Mouse (Mus musculus) CH12.LX (cell line): ENCODE results near the gene Polh. TPM values are rescaled to one million over a fixed set of nuclear protein-coding genes. Genes with fewer than 3 reads are reported as not detected.

Experiments
- DNase-seq: peaks from one replicate; pipeline ENCODE4 v3.0.0-alpha.2; 2013; ENCODE audit errors: extremely low read depth
- H3K27ac ChIP-seq: 2 replicates; pipeline ENCODE4 v1.5.1; 2012; ENCODE audit warnings: low read depth, mild to moderate bottlenecking, control low read depth, moderate library complexity; ENCODE audit not compliant: insufficient read depth
- H3K27me3 ChIP-seq: replicated peaks from 2 replicates; pipeline ENCODE3; 2012; ENCODE audit warnings: inconsistent platforms
- H3K36me3 ChIP-seq, 2 experiments: replicated peaks in 1 of 2; 2 replicates each; pipeline versions ENCODE3 to v1.6.1; 2012; ENCODE audit warnings: inconsistent platforms in 1 of 2, low read length in 1 of 2, mild to moderate bottlenecking in 1 of 2, mixed read lengths in 1 of 2, moderate library complexity in 1 of 2; ENCODE audit not compliant: control insufficient read depth in 1 of 2, insufficient read depth in 1 of 2
- H3K4me1 ChIP-seq, 2 experiments: 2 replicates each; pipeline ENCODE4 v1.6.1; 2012; ENCODE audit warnings: inconsistent platforms in 1 of 2, moderate library complexity in 1 of 2; ENCODE audit not compliant: insufficient read depth in 2 of 2, control insufficient read depth in 1 of 2
- H3K4me2 ChIP-seq: 2 replicates; pipeline ENCODE4 v1.6.1; 2012; ENCODE audit warnings: low read depth, mild to moderate bottlenecking, control low read depth; ENCODE audit not compliant: poor library complexity, insufficient read depth, severe bottlenecking
- H3K4me3 ChIP-seq, 3 experiments: fragments of 150-350 bp in 1 of 3; sonication (generic) in 1 of 3; replicated peaks in 1 of 3; 2 replicates each; pipeline versions ENCODE3 to v1.5.1; 2011 to 2012; ENCODE audit warnings: low read depth in 2 of 3, low read length in 2 of 3, mild to moderate bottlenecking in 2 of 3, moderate library complexity in 2 of 3, control low read depth in 1 of 3, improper control_type of control experiment in 1 of 3, inconsistent platforms in 1 of 3, mixed read lengths in 1 of 3; ENCODE audit not compliant: poor library complexity in 1 of 3
- H3K79me2 ChIP-seq: replicated peaks from 2 replicates; pipeline ENCODE4 v1.6.1; 2012; ENCODE audit warnings: mild to moderate bottlenecking, moderate library complexity; ENCODE audit not compliant: control insufficient read depth, poor library complexity, insufficient read depth, severe bottlenecking; ENCODE audit errors: extremely low read depth
- H3K9ac ChIP-seq: 2 replicates; pipeline ENCODE4 v1.6.1; 2012; ENCODE audit warnings: low read depth, mild to moderate bottlenecking, control low read depth, moderate library complexity; ENCODE audit not compliant: insufficient read depth
- H3K9me3 ChIP-seq: replicated peaks from 2 replicates; pipeline ENCODE3; 2012; ENCODE audit warnings: low read length, inconsistent platforms, mixed read lengths
- BHLHE40 ChIP-seq: IDR thresholded peaks from 2 replicates; pipeline ENCODE4 v1.6.1; 2011; ENCODE audit warnings: mild to moderate bottlenecking, low read depth, low read length, improper control_type of control experiment
- CHD1 ChIP-seq: IDR thresholded peaks from 2 replicates; pipeline ENCODE4 v1.6.1; 2012; ENCODE audit warnings: low read depth, low read length, improper control_type of control experiment, inconsistent platforms
- CHD2 ChIP-seq: IDR thresholded peaks from 2 replicates; pipeline ENCODE4 v1.6.1; 2011; ENCODE audit warnings: low read length, improper control_type of control experiment
- CTCF ChIP-seq, 2 experiments: IDR thresholded peaks in 1 of 2; conservative IDR thresholded peaks in 1 of 2; 2 replicates each; pipeline ENCODE4 v1.5.1; 2011 to 2012; ENCODE audit warnings: low read depth in 2 of 2, low read length in 2 of 2, improper control_type of control experiment in 1 of 2, inconsistent platforms in 1 of 2, mild to moderate bottlenecking in 1 of 2, moderate library complexity in 1 of 2
- E2F4 ChIP-seq: IDR thresholded peaks from 2 replicates; pipeline ENCODE4 v1.6.1; 2011; ENCODE audit warnings: low read depth, low read length, improper control_type of control experiment; ENCODE audit not compliant: insufficient replicate concordance
- ELF1 ChIP-seq: IDR thresholded peaks from 2 replicates; pipeline ENCODE4 v1.6.1; 2014; ENCODE audit warnings: low read depth, mild to moderate bottlenecking, inconsistent platforms, low read length, improper control_type of control experiment
- HCFC1 ChIP-seq: IDR thresholded peaks from 2 replicates; pipeline ENCODE4 v1.6.1; 2012; ENCODE audit warnings: low read depth, mild to moderate bottlenecking, inconsistent platforms, low read length, improper control_type of control experiment
- IRF4 ChIP-seq: IDR thresholded peaks from 2 replicates; pipeline ENCODE4 v1.6.1; 2014; ENCODE audit warnings: low read depth, mild to moderate bottlenecking, inconsistent platforms, low read length, improper control_type of control experiment
- JUN ChIP-seq: IDR thresholded peaks from 2 replicates; pipeline ENCODE4 v1.6.1; 2011; ENCODE audit warnings: low read depth, mild to moderate bottlenecking, low read length, improper control_type of control experiment, moderate library complexity; ENCODE audit not compliant: insufficient read depth
- KAT2A ChIP-seq: IDR thresholded peaks from 2 replicates; pipeline ENCODE4 v1.6.1; 2012; ENCODE audit warnings: low read length, improper control_type of control experiment, inconsistent platforms; ENCODE audit not compliant: insufficient replicate concordance
- MAX ChIP-seq: IDR thresholded peaks from 2 replicates; pipeline ENCODE4 v1.6.1; 2011; ENCODE audit warnings: low read length, improper control_type of control experiment
- MEF2A ChIP-seq: IDR thresholded peaks from 2 replicates; pipeline ENCODE4 v1.6.1; 2014; ENCODE audit warnings: low read depth, mild to moderate bottlenecking, inconsistent platforms, low read length, improper control_type of control experiment, borderline replicate concordance
- MXI1 ChIP-seq: IDR thresholded peaks from 2 replicates; pipeline ENCODE4 v1.6.1; 2011; ENCODE audit warnings: mild to moderate bottlenecking, low read depth, low read length, improper control_type of control experiment
- MYC ChIP-seq: IDR thresholded peaks from 2 replicates; pipeline ENCODE4 v1.6.1; 2011; ENCODE audit warnings: low read depth, mild to moderate bottlenecking, improper control_type of control experiment, low read length
- NELFE ChIP-seq: IDR thresholded peaks from 2 replicates; pipeline ENCODE4 v1.6.1; 2011; ENCODE audit warnings: low read depth, low read length, improper control_type of control experiment
- NRF1 ChIP-seq: IDR thresholded peaks from 2 replicates; pipeline ENCODE4 v1.6.1; 2014; ENCODE audit warnings: low read depth, mild to moderate bottlenecking, inconsistent platforms, low read length, improper control_type of control experiment, moderate library complexity
- POLR2A ChIP-seq: IDR thresholded peaks from 2 replicates; pipeline ENCODE4 v1.6.1; 2011; ENCODE audit warnings: low read depth, mild to moderate bottlenecking, improper control_type of control experiment, low read length
- POLR2AphosphoS2 ChIP-seq: IDR thresholded peaks from 2 replicates; pipeline ENCODE4 v1.6.1; 2011; ENCODE audit warnings: low read depth, low read length, improper control_type of control experiment
- RAD21 ChIP-seq: IDR thresholded peaks from 2 replicates; pipeline ENCODE4 v1.6.1; 2011; ENCODE audit warnings: low read depth, mild to moderate bottlenecking, low read length, improper control_type of control experiment, moderate library complexity
- SIN3A ChIP-seq: IDR thresholded peaks from 2 replicates; pipeline ENCODE4 v1.6.1; 2012; ENCODE audit warnings: low read length, improper control_type of control experiment, inconsistent platforms
- TBP ChIP-seq: conservative IDR thresholded peaks from 2 replicates; pipeline ENCODE4 v1.6.1; 2011; ENCODE audit warnings: low read depth, low read length, improper control_type of control experiment
- TCF12 ChIP-seq: IDR thresholded peaks from 2 replicates; pipeline ENCODE4 v1.6.1; 2014; ENCODE audit warnings: low read depth, mild to moderate bottlenecking, inconsistent platforms, low read length, improper control_type of control experiment
- UBTF ChIP-seq: IDR thresholded peaks from 2 replicates; pipeline ENCODE4 v1.6.1; 2012; ENCODE audit warnings: low read depth, mild to moderate bottlenecking, inconsistent platforms, low read length, improper control_type of control experiment, moderate library complexity
- ZC3H11A ChIP-seq: IDR thresholded peaks from 2 replicates; pipeline ENCODE4 v1.6.1; 2012; ENCODE audit warnings: low read depth, mild to moderate bottlenecking, inconsistent platforms, low read length, improper control_type of control experiment
- ZMIZ1 ChIP-seq: IDR thresholded peaks from 2 replicates; pipeline ENCODE4 v1.6.1; 2012; ENCODE audit warnings: low read depth, mild to moderate bottlenecking, inconsistent platforms, low read length, improper control_type of control experiment
- dilution Hi-C: fragments of 300-500 bp; cut with MboI; formaldehyde crosslinking; loops from 2 replicates; pipeline ENCODE4 v1.14.3; 2020; ENCODE audit warnings: low sequenced_read_pairs; ENCODE audit not compliant: extremely low pct_unique_long_range_greater_than_20kb, extremely low pct_ligation_motif_present
- in situ Hi-C: fragments of 300-500 bp; cut with MboI; formaldehyde crosslinking; loops from 3 replicates; pipeline ENCODE4 v1.14.3; 2019; ENCODE audit warnings: low sequenced_read_pairs, low pct_ligation_motif_present, low pct_unique_long_range_greater_than_20kb, mixed read lengths
- polyA plus RNA-seq: library from polyadenylated mRNA; unstranded; fragments of >175 nt; gene quantifications from 2 replicates; pipeline ENCODE4 v1.2.1, GENCODE M21; 2012; ENCODE audit warnings: low read depth; ENCODE audit not compliant: insufficient read length
- total RNA-seq, 2 experiments: library from RNA; depleted of rRNA; stranded (reverse); fragments of 300-350 nt in 1 of 2; fragments of >200 nt in 1 of 2; gene quantifications; 2 replicates each; pipeline ENCODE4 v1.2.3; 2012 to 2014

Gene Polh
- total RNA-seq (2012; rRNA removed), result 36.0 and 39.3 TPM in 2 replicates
- 40.4 and 40.8 TPM in 2 replicates for total RNA-seq (2014; rRNA removed)
- polyA plus RNA-seq, result 20.3 and 23.1 TPM in 2 replicates

GRCm38 (mm10) chr17:46202421-46203071 lies at the start of gene Polh, which contains the start of gene Xpo5:
TSS of gene Polh (minus strand) at chr17:46202645.
TSS of gene Xpo5 (plus strand) at chr17:46202782.
- Histone ChIP-seq H3K36me3 (peaks cover 38 to 59% of the 10 kb centered on the region in 2 experiments), H3K4me1 (peaks cover 2 to 31% of the 10 kb centered on the region in 2 experiments; a peak in 3 of 4 replicates), H3K9me3 (no peaks in the 10 kb centered on the region), H3K27ac (peak within 1 kb of the TSS; percentile 57), H3K9ac (peak within 1 kb of the TSS; percentile 85), H3K27me3 (no peaks in the 10 kb centered on the region), H3K4me3 (peak within 1 kb of the TSS; percentile 91 to 93 (median 92)), H3K4me2 (peak within 1 kb of the TSS; percentile 94), H3K79me2 (peaks cover 63% of the 10 kb centered on the region)
- in situ Hi-C loops (loop anchor here (5.0 kb wide), 1 partner anchor 35 kb away; no protein-coding TSS in a partner anchor), dilution Hi-C loops (no loop called here)
- DNase-seq, result peak; percentile 89
- peak; percentile 74; the same call in 1 of the 2 replicates for TF ChIP-seq KAT2A
- peak; percentile 62; the same call in 1 of the 2 replicates for TF ChIP-seq TBP
- TF ChIP-seq UBTF, result no peak
- peak; percentile 98 for TF ChIP-seq NELFE
- TF ChIP-seq E2F4, result peak; percentile 83; the same call in 1 of the 2 replicates
- TF ChIP-seq POLR2AphosphoS2, result peak; percentile 52; the same call in 1 of the 2 replicates
- TF ChIP-seq POLR2A, result peak; percentile 88
- TF ChIP-seq CHD1, result no peak
- peak; percentile 61 for TF ChIP-seq CHD2
- TF ChIP-seq SIN3A, result peak; percentile 91
- peak; percentile 96 for TF ChIP-seq ELF1
- no peak for TF ChIP-seq CTCF (conservative IDR thresholded peaks at IDR 0.05 in 1 of 2, IDR thresholded peaks at IDR 0.05 in 1 of 2; ENCODE audit: low read depth in 2 of 2, low read length in 2 of 2)
- TF ChIP-seq JUN, result peak; percentile 24; the same call in 1 of the 2 replicates
- TF ChIP-seq MYC, result peak; percentile 73; the same call in 1 of the 2 replicates
- peak; percentile 57; the same call in 1 of the 2 replicates for TF ChIP-seq MEF2A
- peak; percentile 77; the same call in 1 of the 2 replicates for TF ChIP-seq MAX
- no peak for TF ChIP-seq RAD21
- peak; percentile 96 for TF ChIP-seq NRF1
- peak; percentile 91 for TF ChIP-seq TCF12
- peak; percentile 36; the same call in 1 of the 2 replicates for TF ChIP-seq BHLHE40
- TF ChIP-seq HCFC1, result peak; percentile 75
- TF ChIP-seq MXI1, result peak; percentile 91
- TF ChIP-seq IRF4, result peak; percentile 55
- TF ChIP-seq ZC3H11A, result no peak
- TF ChIP-seq ZMIZ1, result peak; percentile 80
